Mouse (Mus musculus) liver, embryonic 14.5 days (tissue): Measurements from ENCODE around the gene Gm13285.
"Not testable (repeated sequence)": the region's sequence is repeated elsewhere in the genome, so short reads cannot be mapped to it uniquely, and the experiment has no call there.

Source experiments
- CTCF ChIP-seq: IDR thresholded peaks from 2 replicates; pipeline ENCODE4 v1.5.1; 2016; ENCODE audit warnings: antibody characterized with exemption, low read depth, control low read depth
- EP300 ChIP-seq: IDR thresholded peaks from 2 replicates; pipeline ENCODE4 v1.6.1; 2016; ENCODE audit warnings: antibody characterized with exemption, low read depth

- peak; percentile 73 for TF ChIP-seq CTCF
- not testable (repeated sequence) for TF ChIP-seq EP300
Measured at GRCm38 (mm10) chr4:88763384-88764018, 36.0 kb upstream of the Gm13285 start.
